Mouse (Mus musculus): ENCODE results near the gene Ccdc113.

- no peak for TF ChIP-seq USF1 (IDR thresholded peaks at IDR 0.05; ENCODE audit: low read depth)
- TF ChIP-seq CTCF (IDR thresholded peaks at IDR 0.05; ENCODE audit: control insufficient read depth, insufficient read depth, insufficient read length), result no peak
- no peak for TF ChIP-seq CEBPB (IDR thresholded peaks at IDR 0.05; ENCODE audit: low read depth)
- TF ChIP-seq MYOG (IDR thresholded peaks at IDR 0.05; ENCODE audit: control insufficient read depth, extremely low read depth, insufficient read length), result no peak
- TF ChIP-seq MAX (IDR thresholded peaks at IDR 0.05), result no peak
Measured at GRCm38 (mm10) chr8:95542191-95542590, 8.3 kb downstream of the Ccdc113 start.

Data from C2C12 (cell line).